Mouse (Mus musculus) CD4-positive helper T cell, adult 2 months (primary cell): ENCODE measurements around the gene Rnf207.

Source experiments
- DNase-seq: peaks from one replicate; pipeline ENCODE4 v3.0.0-alpha.2; 2012; ENCODE audit warnings: low read depth, missing footprints, low spot score

Rnf207 gene

GRCm38 (mm10) chr4:152328691-152329090 lies 9.9 kb upstream of the Rnf207 start:
- DNase-seq: peak; percentile 34

DNA sequence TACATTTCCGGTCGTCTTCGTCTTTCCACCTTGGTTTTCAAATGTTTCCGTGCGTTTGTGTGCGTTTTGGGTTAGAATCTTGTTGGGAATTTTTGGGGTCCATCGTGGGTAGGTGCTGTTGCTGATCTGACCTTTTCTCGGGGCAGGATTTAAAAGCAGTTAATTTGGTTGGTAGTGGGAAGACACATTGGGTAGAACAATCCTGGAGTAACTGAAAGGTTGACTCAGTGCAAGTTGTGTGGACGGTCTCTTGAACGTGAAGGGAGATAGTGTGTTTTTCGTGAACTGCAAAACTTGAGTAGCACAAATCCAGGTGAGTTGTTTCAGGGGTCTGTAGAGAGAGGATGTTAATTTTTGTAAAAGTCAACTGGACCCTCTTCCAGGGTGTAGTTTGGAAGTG lies 7.8 kb upstream of the Rnf207 start:
- DNase-seq: no peak

- peak; percentile 98 for DNase-seq
Observed at GRCm38 (mm10) chr4:152325574-152326411, 7.0 kb upstream of the Rnf207 start, which contains the start of gene Rpl22. Gene Rpl22 (plus strand): TSS chr4:152325742.

GRCm38 (mm10) chr4:152324641-152325562 lies 6.1 kb upstream of the Rnf207 start:
- no peak for DNase-seq

- no peak for DNase-seq
Observed at GRCm38 (mm10) chr4:152321464-152321863, 2.7 kb upstream of the Rnf207 start.

GRCm38 (mm10) chr4:152317631-152318033 lies 1.2 kb downstream of the Rnf207 start:
- DNase-seq: no peak

DNA sequence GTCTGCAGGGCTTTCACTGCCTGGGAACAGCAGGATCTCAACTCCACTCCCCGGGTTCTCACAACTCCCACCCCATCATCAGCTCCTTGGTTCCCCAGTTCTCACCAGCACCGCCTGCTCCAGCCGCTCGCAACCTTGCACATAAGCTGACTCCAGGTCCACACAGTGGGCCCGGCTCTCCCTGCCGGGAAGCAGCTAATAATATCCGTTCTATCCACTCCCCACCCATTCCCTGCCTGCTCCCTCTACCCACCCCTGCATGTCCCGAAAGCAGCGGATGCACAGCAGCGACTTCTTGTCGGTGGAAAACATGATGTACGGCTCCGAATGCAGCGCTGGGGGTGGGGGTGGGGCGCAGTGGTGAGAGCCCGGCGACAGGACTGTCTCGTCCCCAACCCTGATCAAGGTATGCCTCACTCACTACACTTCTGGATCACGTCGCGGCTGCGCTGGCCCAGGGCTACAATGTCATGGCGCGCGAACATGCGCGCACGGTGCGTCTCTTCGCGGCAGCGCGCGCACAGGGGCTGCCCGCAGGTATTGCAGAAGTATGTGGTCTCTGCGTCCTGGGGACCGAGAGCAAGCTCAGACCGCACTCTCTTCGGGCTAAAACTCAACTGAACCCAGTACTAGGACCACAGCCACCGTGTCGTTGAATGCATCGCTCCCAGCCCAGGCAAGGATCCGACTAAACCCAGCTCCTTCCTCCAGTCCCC lies 3.1 kb downstream of the Rnf207 start:
- DNase-seq: no peak

- DNase-seq: no peak
Observed at GRCm38 (mm10) chr4:152313934-152314333, 4.9 kb downstream of the Rnf207 start.

- DNase-seq: peak; percentile 30
Observed at GRCm38 (mm10) chr4:152313211-152313632, 5.6 kb downstream of the Rnf207 start.

DNA sequence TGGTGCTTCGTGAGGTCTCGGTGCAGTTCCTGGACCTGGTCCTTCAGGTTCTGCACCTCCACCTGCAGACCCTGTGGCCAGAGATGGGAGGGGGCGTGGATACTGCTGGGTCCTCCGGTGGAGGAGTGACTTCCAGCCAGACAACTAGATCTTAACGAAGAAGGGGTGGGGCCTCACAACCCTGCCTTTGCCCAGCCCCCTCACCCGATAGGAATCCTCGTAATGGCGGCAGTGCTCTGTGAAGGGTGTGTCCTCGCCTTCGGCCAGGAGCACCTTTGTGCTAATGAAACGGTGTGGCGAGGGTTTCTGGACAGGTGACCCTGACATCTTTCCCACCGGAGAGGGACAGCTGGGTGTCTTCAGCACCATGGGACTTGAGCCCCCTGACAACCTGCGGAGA lies 6.6 kb downstream of the Rnf207 start:
- DNase-seq: no peak

DNA sequence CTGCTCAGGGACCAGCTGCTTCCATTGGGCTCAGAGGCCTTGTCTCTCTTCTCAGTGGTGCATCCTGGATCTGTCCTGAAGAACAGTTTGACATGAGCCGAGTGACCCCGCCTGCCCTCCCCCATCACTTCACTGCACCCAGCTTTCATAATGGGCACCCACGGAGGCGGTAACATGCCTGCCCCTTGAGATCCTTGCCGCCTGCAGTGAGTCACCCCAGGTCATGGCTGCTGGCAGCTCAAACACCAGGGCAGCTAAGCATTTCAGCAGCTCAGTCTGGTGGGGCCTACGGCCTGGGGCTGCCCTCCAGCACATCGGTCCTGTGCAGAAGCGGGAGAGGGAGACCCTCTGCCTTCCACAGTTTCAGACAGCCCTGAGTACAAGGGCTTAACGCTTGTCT lies 11.3 kb downstream of the Rnf207 start:
- DNase-seq: no peak

DNA sequence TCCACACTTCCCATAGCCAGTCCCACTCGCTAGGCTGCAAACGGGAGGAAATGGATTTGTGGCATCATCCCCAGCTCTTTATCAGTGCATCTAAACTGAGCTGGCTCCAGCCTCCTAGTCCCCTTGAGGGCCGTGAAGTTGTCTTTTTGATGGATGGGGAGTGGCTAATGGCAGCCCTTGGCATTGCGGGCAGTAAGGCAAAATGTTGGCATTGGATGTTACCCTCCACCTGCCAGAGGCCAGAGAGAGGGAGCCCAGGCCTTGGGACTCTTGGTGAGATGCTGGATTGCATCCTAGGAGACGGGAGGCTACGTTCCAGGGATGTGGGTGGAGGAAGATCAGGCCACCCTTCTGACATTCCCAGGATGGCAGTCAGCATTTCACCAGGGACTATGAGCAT lies 12.8 kb downstream of the Rnf207 start:
- no peak for DNase-seq

DNA sequence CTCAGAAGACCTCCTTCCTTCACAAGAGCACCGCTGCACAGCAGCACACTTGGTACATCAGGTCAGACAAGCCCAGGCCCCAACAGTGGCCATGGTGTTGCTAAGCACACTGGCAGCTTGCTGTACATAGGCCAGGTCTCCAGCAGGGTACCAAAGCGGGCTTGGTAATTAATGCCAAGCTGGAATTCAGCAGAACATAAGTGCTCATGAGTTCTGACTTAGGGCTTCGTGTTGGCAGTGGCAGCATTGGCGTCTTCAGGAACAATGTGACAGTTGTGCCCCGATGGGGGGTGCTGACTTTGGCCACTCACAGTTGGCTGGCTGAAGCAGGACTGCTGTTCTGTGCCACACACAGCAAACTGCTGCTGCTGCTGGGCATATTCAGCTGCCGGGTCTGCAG lies 14.1 kb downstream of the Rnf207 start:
- no peak for DNase-seq

DNA sequence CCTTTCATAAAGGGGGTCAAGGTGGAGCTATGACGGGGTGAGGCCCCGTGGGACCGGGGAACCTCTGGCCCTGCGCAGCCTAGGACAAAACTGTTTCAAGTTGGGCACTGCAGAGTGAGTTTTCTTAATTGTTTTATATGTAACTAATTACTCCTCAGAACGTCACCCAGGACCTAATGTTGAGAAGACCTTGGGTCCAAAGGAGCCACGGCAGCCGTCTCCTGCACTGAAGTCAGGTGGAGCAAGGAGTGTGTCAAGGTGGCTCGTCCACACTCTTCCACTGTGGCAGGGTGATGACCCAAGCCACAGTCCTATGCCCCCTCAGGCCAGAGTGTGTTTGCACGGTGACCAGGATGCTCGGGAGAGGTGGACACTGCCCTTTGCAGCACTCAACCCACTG lies 15.6 kb downstream of the Rnf207 start:
- DNase-seq: no peak

- no peak for DNase-seq
Observed at GRCm38 (mm10) chr4:152302012-152302411, 16.8 kb downstream of the Rnf207 start.

- DNase-seq: no peak
Observed at GRCm38 (mm10) chr4:152300375-152300774, 18.4 kb downstream of the Rnf207 start.

DNA sequence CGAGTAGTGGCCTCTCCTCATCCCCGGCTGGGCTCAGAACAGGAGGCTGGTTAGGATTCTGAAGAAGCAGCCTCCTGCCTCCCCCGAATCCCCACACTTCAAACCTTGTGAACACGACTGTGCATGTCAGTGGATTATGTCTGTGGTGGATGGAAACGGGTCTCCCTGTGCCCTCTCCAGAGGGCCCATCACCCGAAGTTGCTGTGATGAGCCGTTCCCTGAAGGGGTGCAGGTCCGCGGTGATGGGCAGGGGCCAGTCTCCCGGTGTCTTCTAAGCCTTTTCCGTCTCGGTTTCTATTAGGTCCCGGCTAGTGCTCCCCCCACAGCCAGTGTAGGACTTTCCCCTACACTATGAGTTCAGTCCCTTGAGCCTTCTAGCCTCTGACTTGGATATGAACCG lies 20.0 kb downstream of the Rnf207 start:
- DNase-seq: no peak

- DNase-seq: peak; percentile 99
Observed at GRCm38 (mm10) chr4:152296874-152297861, 21.6 kb downstream of the Rnf207 start, which contains the start of gene Icmt. Gene Icmt (plus strand): TSS chr4:152297227.

GRCm38 (mm10) chr4:152296371-152296770 lies 22.4 kb downstream of the Rnf207 start:
- no peak for DNase-seq

DNA sequence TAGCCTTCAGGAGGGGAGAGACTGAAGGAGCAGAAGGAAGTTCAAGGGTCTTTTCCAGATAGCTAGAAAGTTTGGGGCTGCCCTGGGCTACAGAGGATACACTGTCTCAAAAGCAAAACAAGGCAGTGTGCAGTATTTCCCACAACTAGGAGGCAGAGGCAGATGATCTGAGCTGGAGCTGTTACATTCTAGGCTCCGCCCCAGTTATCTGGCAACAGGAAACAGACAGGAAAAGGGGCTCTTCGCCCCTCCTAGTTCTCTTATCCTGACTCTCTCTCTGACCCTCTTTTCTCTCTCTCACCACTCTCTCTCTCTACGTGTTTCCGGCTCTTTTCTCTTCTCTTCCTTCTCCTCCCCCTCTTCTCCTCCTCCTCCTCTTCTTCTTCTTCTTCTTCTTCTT lies 22.9 kb downstream of the Rnf207 start:
- DNase-seq: peak; percentile 39
